Mouse (Mus musculus): ENCODE measurements around the gene Apba3. TPM values are rescaled to one million over a fixed set of nuclear protein-coding genes. Genes with fewer than 3 reads are reported as not detected.
"Not testable (repeated sequence)": the region's sequence is repeated elsewhere in the genome, so short reads cannot be mapped to it uniquely, and the experiment has no call there.

The Apba3 gene
- 36.2 and 42.0 TPM in 2 replicates for polyA plus RNA-seq (2014; fragmentation: Nextera tagmentation; extraction: Ambion mirVana)

- peaks cover 6% of the 10 kb centered on the region; the same call in 1 of the 2 replicates for H3K36me3 ChIP-seq (ENCODE audit: control insufficient read depth, insufficient read depth, low read length)
These were observed at the start of gene Apba3, which contains the start of gene Mrpl54 for GRCm38 (mm10) chr10:81266211-81267105. Gene Apba3 (plus strand): TSS chr10:81266960. Gene Mrpl54 (minus strand): TSS chr10:81266934.

GRCm38 (mm10) chr10:81217267-81217666, 49.5 kb upstream of the Apba3 start:
- H3K9ac ChIP-seq (ENCODE audit: low read length); H3K9me3 ChIP-seq (ENCODE audit: control insufficient read depth, low read length); DNase-seq (ENCODE audit: low spot score); H3K4me1 ChIP-seq (replicated peaks; ENCODE audit: control insufficient read depth, insufficient read depth, low read length); H3K4me3 ChIP-seq (ENCODE audit: low read depth, low read length); H3K27ac ChIP-seq (ENCODE audit: low read depth, low read length); H3K36me3 ChIP-seq (ENCODE audit: control insufficient read depth, insufficient read depth, low read length); H3K27me3 ChIP-seq (ENCODE audit: control insufficient read depth, insufficient read depth, low read length); H3K4me2 ChIP-seq (ENCODE audit: low read depth, low read length, severe bottlenecking); ATAC-seq (replicated peaks; ENCODE audit: low FRiP score): not testable (repeated sequence)
- WGBS: 30% methylated on average over 1 of the region's 1 CpGs

More at GRCm38 (mm10) chr10:81266211-81267105, at the start of gene Apba3, which contains the start of gene Mrpl54:
- Histone ChIP-seq H3K9me3 (ENCODE audit: control insufficient read depth, low read length) (no peaks in the 10 kb centered on the region), H3K9ac (ENCODE audit: low read length) (peak within 1 kb of the TSS; percentile 85), H3K27ac (ENCODE audit: low read depth, low read length) (peak within 1 kb of the TSS; percentile 50; the same call in 1 of the 2 replicates), H3K4me3 (ENCODE audit: low read depth, low read length) (peak within 1 kb of the TSS; percentile 67), H3K4me2 (ENCODE audit: low read depth, low read length, severe bottlenecking) (peak within 1 kb of the TSS; percentile 52), H3K4me1 (replicated peaks; ENCODE audit: control insufficient read depth, insufficient read depth, low read length) (peaks cover 9% of the 10 kb centered on the region; the same call in 1 of the 2 replicates), H3K27me3 (ENCODE audit: control insufficient read depth, insufficient read depth, low read length) (no peaks in the 10 kb centered on the region)
- WGBS: under 1% methylated on average over 48 of the region's 48 CpGs
- ATAC-seq (replicated peaks; ENCODE audit: low FRiP score): peak; percentile 91
- DNase-seq (ENCODE audit: low spot score): peak; percentile 97

- Histone ChIP-seq H3K4me2 (ENCODE audit: low read depth, low read length, severe bottlenecking) (no peak overlapping the region), H3K27ac (ENCODE audit: low read depth, low read length) (no peak overlapping the region), H3K9me3 (ENCODE audit: control insufficient read depth, low read length) (no peaks in the 10 kb centered on the region), H3K27me3 (ENCODE audit: control insufficient read depth, insufficient read depth, low read length) (no peaks in the 10 kb centered on the region), H3K36me3 (ENCODE audit: control insufficient read depth, insufficient read depth, low read length) (no peaks in the 10 kb centered on the region; the same call in 1 of the 2 replicates), H3K9ac (ENCODE audit: low read length) (no peak overlapping the region), H3K4me3 (ENCODE audit: low read depth, low read length) (no peak overlapping the region), H3K4me1 (replicated peaks; ENCODE audit: control insufficient read depth, insufficient read depth, low read length) (no peaks in the 10 kb centered on the region)
- WGBS: 40% methylated on average over 7 of the region's 7 CpGs
- DNase-seq (ENCODE audit: low spot score): peak; percentile 82
- ATAC-seq (replicated peaks; ENCODE audit: low FRiP score): no peak; the same call in 1 of the 2 replicates
These were observed 48.8 kb upstream of the Apba3 start for GRCm38 (mm10) chr10:81217964-81218363.

- Histone ChIP-seq H3K4me1 (replicated peaks; ENCODE audit: control insufficient read depth, insufficient read depth, low read length) (no peaks in the 10 kb centered on the region), H3K4me2 (ENCODE audit: low read depth, low read length, severe bottlenecking) (no peak overlapping the region), H3K4me3 (ENCODE audit: low read depth, low read length) (no peak overlapping the region), H3K27ac (ENCODE audit: low read depth, low read length) (no peak overlapping the region), H3K9me3 (ENCODE audit: control insufficient read depth, low read length) (no peaks in the 10 kb centered on the region), H3K27me3 (ENCODE audit: control insufficient read depth, insufficient read depth, low read length) (no peaks in the 10 kb centered on the region), H3K36me3 (ENCODE audit: control insufficient read depth, insufficient read depth, low read length) (no peaks in the 10 kb centered on the region), H3K9ac (ENCODE audit: low read length) (no peak overlapping the region)
- 89% methylated on average over 5 of the region's 5 CpGs for WGBS
- no peak for ATAC-seq (replicated peaks; ENCODE audit: low FRiP score)
- DNase-seq (ENCODE audit: low spot score): no peak
These were observed 45.3 kb upstream of the Apba3 start for GRCm38 (mm10) chr10:81221402-81222015.

GRCm38 (mm10) chr10:81223731-81224130, 43.0 kb upstream of the Apba3 start:
- 69% methylated on average over 2 of the region's 2 CpGs for WGBS
- ATAC-seq (replicated peaks; ENCODE audit: low FRiP score); H3K27ac ChIP-seq (ENCODE audit: low read depth, low read length); H3K9ac ChIP-seq (ENCODE audit: low read length); H3K36me3 ChIP-seq (ENCODE audit: control insufficient read depth, insufficient read depth, low read length); H3K4me2 ChIP-seq (ENCODE audit: low read depth, low read length, severe bottlenecking); H3K4me1 ChIP-seq (replicated peaks; ENCODE audit: control insufficient read depth, insufficient read depth, low read length); DNase-seq (ENCODE audit: low spot score); H3K4me3 ChIP-seq (ENCODE audit: low read depth, low read length); H3K9me3 ChIP-seq (ENCODE audit: control insufficient read depth, low read length); H3K27me3 ChIP-seq (ENCODE audit: control insufficient read depth, insufficient read depth, low read length): not testable (repeated sequence)

- Histone ChIP-seq H3K9ac (ENCODE audit: low read length) (peak overlapping the region; percentile 70), H3K9me3 (ENCODE audit: control insufficient read depth, low read length) (no peaks in the 10 kb centered on the region), H3K36me3 (ENCODE audit: control insufficient read depth, insufficient read depth, low read length) (no peaks in the 10 kb centered on the region), H3K4me1 (replicated peaks; ENCODE audit: control insufficient read depth, insufficient read depth, low read length) (peaks cover 7% of the 10 kb centered on the region; the same call in 1 of the 2 replicates), H3K27ac (ENCODE audit: low read depth, low read length) (no peak overlapping the region), H3K4me3 (ENCODE audit: low read depth, low read length) (peak overlapping the region; percentile 41), H3K4me2 (ENCODE audit: low read depth, low read length, severe bottlenecking) (peak overlapping the region; percentile 53), H3K27me3 (ENCODE audit: control insufficient read depth, insufficient read depth, low read length) (no peaks in the 10 kb centered on the region; the same call in 1 of the 2 replicates)
- no peak for DNase-seq (ENCODE audit: low spot score)
- ATAC-seq (replicated peaks; ENCODE audit: low FRiP score): no peak
- 13% methylated on average over 20 of the region's 20 CpGs for WGBS
These were observed 36.9 kb upstream of the Apba3 start for GRCm38 (mm10) chr10:81229735-81230437.

GRCm38 (mm10) chr10:81230438-81231332, 36.1 kb upstream of the Apba3 start, which contains the start of gene Atcay:
Gene Atcay (minus strand): TSS chr10:81230833.
- H3K9ac ChIP-seq (ENCODE audit: low read length): peak within 1 kb of the TSS; percentile 70
- H3K27me3 ChIP-seq (ENCODE audit: control insufficient read depth, insufficient read depth, low read length): no peaks in the 10 kb centered on the region; the same call in 1 of the 2 replicates
- H3K9me3 ChIP-seq (ENCODE audit: control insufficient read depth, low read length): no peaks in the 10 kb centered on the region
- H3K4me1 ChIP-seq (replicated peaks; ENCODE audit: control insufficient read depth, insufficient read depth, low read length): peaks cover 7% of the 10 kb centered on the region; the same call in 1 of the 2 replicates
- DNase-seq (ENCODE audit: low spot score): peak; percentile 74
- WGBS: 2% methylated on average over 27 of the region's 27 CpGs
- peak within 1 kb of the TSS; percentile 41 for H3K4me3 ChIP-seq (ENCODE audit: low read depth, low read length)
- H3K36me3 ChIP-seq (ENCODE audit: control insufficient read depth, insufficient read depth, low read length): no peaks in the 10 kb centered on the region
- peak within 1 kb of the TSS; percentile 53 for H3K4me2 ChIP-seq (ENCODE audit: low read depth, low read length, severe bottlenecking)
- peak within 1 kb of the TSS; percentile 50; the same call in 1 of the 2 replicates for H3K27ac ChIP-seq (ENCODE audit: low read depth, low read length)
- ATAC-seq (replicated peaks; ENCODE audit: low FRiP score): peak; percentile 81

Data from forebrain, embryonic 11.5 days (tissue).